Comparison of ENCODE assay signal across 9 mouse cellular contexts in genomic region chr10:108600693-108601092, GRCm38 (mm10).
DNase-seq lines count a peak whose midpoint lies in the region; ATAC-seq lines count a peak whose summit lies in the region.
"Had no signal": no experiment of that assay in that cellular context is flagged by ENCODE, and none has a peak within 500 bp of the region (broad histone marks: within the 10 kb centered on the region; RNA-seq: fewer than 3 reads in every experiment).

No protein-coding gene starts in this region.

- no peak for ATAC-seq in monocyte, adult 5-6 weeks (replicated peaks; ENCODE audit: insufficient number of reproducible peaks, low FRiP score, low TSS enrichment, poor library complexity, severe bottlenecking)

- peak; percentile 68 to 70 for DNase-seq in left cerebral cortex, adult 9 months (ENCODE audit: low spot score in 2 of 2)
- no peak for DNase-seq in left cerebral cortex, adult 11 months (ENCODE audit: low spot score)
- DNase-seq in cerebellum, adult 8-10 months: peak; percentile 48
- peak; percentile 71 to 73 for DNase-seq in layer of hippocampus, adult 8-10 months (ENCODE audit: low spot score in 2 of 2)
- DNase-seq in right cerebral cortex, postnatal 14 days: peak; percentile 34
- DNase-seq in gastrocnemius, postnatal 25 days: no peak
- DNase-seq: kidney, adult 2 months; liver had no signal

Comparison
In these comparisons a context has a peak if more than half of its experiments do, and no peak if none do; other contexts are left out.
1. DNase-seq: peak in left cerebral cortex, adult 9 months (2 of 2), cerebellum, adult 8-10 months (single experiment), layer of hippocampus, adult 8-10 months (2 of 2) and right cerebral cortex, postnatal 14 days (single experiment); none in left cerebral cortex, adult 11 months (single experiment) and gastrocnemius, postnatal 25 days (single experiment).